Mouse (Mus musculus) embryonic facial prominence, embryonic 13.5 days (tissue): ENCODE results near the gene Lrrc34. TPM values are rescaled to one million over a fixed set of nuclear protein-coding genes. Genes with fewer than 3 reads are reported as not detected.
A peak's percentile ranks its signal among the peaks of the same experiment; 100 is the strongest.

Experiments
- ATAC-seq: fragments of 200-750 bp; cut with Nextera tagmentation; 2 replicates; pipeline ENCODE4 v1.8.0; 2017; ENCODE audit warnings: low read depth; ENCODE audit not compliant: insufficient number of reproducible peaks, insufficient read depth, low FRiP score, low TSS enrichment
- H3K27ac ChIP-seq: fragments of 300-500 bp; sonication (generic); 2 replicates; pipeline ENCODE4 v1.5.1; 2015; ENCODE audit warnings: moderate library complexity, mild to moderate bottlenecking, inconsistent platforms
- H3K27me3 ChIP-seq: fragments of 300-500 bp; sonication (generic); 2 replicates; pipeline ENCODE4 v1.6.1; 2015; ENCODE audit warnings: mild to moderate bottlenecking, inconsistent platforms
- H3K36me3 ChIP-seq: fragments of 300-500 bp; sonication (generic); 2 replicates; pipeline ENCODE4 v1.6.1; 2015; ENCODE audit warnings: mild to moderate bottlenecking, inconsistent platforms
- H3K4me1 ChIP-seq: fragments of 300-500 bp; sonication (generic); 2 replicates; pipeline ENCODE4 v1.6.1; 2015; ENCODE audit warnings: inconsistent platforms
- H3K4me2 ChIP-seq: fragments of 300-500 bp; sonication (generic); 2 replicates; pipeline ENCODE4 v1.6.1; 2015; ENCODE audit warnings: moderate library complexity, mild to moderate bottlenecking, inconsistent platforms
- H3K4me3 ChIP-seq: fragments of 300-500 bp; sonication (generic); 2 replicates; pipeline ENCODE4 v1.5.1; 2015; ENCODE audit warnings: mild to moderate bottlenecking, inconsistent platforms
- H3K9ac ChIP-seq: fragments of 300-500 bp; sonication (generic); 2 replicates; pipeline ENCODE4 v1.6.1; 2015; ENCODE audit warnings: mild to moderate bottlenecking, inconsistent platforms
- H3K9me3 ChIP-seq: fragments of 300-500 bp; sonication (generic); 2 replicates; pipeline ENCODE4 v1.6.1; 2016; ENCODE audit warnings: inconsistent platforms
- WGBS: fragments of 180-500 bp; shearing (Covaris S2); methylation state at CpG from one replicate; pipeline ENCODE4 v1.1.7; 2015; ENCODE audit warnings: mixed read lengths; 5-methylcytosine and 5-hydroxymethylcytosine counted together
- polyA plus RNA-seq: library from polyadenylated mRNA; unstranded; fragments of >200 nt; fragmentation: Nextera tagmentation; extraction: Ambion mirVana; gene quantifications from 2 replicates; pipeline ENCODE4 v1.2.1, GENCODE M21; 2015

The Lrrc34 gene
- polyA plus RNA-seq, 1 experiment from 2014 or later, result 1.3 TPM

GRCm38 (mm10) chr3:30599711-30600545, 47.7 kb downstream of the Lrrc34 start, which contains the start of gene Actrt3:
TSS of gene Actrt3 (minus strand) at chr3:30599939.
- WGBS, result under 1% methylated on average over 32 of the region's 32 CpGs
- Histone ChIP-seq H3K36me3 (peaks cover 9% of the 10 kb centered on the region), H3K4me2 (peak within 1 kb of the TSS; percentile 85), H3K9ac (peak within 1 kb of the TSS; percentile 70), H3K4me1 (peaks cover 22% of the 10 kb centered on the region), H3K27me3 (peaks cover 12% of the 10 kb centered on the region; the same call in 1 of the 2 replicates), H3K4me3 (peak within 1 kb of the TSS; percentile 88), H3K9me3 (no peaks in the 10 kb centered on the region), H3K27ac (peak within 1 kb of the TSS; percentile 64)
- ATAC-seq, result no peak

DNA sequence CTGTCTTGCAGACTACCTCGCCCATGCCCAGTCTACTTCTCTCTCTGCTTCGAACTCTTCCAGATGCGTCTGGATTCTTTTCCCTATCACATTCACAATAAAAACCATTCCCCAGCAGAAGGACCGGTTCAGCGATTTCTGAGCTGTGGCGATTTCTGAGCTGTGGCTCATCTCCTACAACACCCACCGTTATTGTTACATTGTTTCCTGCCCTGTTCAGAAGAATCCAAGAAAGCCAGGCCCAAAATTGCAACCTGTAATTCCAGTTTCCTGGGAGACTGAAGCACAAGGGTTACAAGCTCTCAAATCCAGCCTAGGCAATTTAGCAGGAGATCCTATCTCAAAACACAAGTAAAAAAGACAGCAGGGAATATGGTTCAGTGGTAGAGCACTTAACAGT, 50.4 kb downstream of the Lrrc34 start:
- Histone ChIP-seq H3K4me3 (no peak overlapping the region), H3K36me3 (no peaks in the 10 kb centered on the region), H3K9ac (no peak overlapping the region), H3K4me2 (no peak overlapping the region), H3K9me3 (no peaks in the 10 kb centered on the region), H3K4me1 (peaks cover 11% of the 10 kb centered on the region), H3K27me3 (peaks cover 12% of the 10 kb centered on the region; the same call in 1 of the 2 replicates), H3K27ac (no peak overlapping the region)
- 74% methylated on average over 7 of the region's 7 CpGs for WGBS
- ATAC-seq, result no peak

DNA sequence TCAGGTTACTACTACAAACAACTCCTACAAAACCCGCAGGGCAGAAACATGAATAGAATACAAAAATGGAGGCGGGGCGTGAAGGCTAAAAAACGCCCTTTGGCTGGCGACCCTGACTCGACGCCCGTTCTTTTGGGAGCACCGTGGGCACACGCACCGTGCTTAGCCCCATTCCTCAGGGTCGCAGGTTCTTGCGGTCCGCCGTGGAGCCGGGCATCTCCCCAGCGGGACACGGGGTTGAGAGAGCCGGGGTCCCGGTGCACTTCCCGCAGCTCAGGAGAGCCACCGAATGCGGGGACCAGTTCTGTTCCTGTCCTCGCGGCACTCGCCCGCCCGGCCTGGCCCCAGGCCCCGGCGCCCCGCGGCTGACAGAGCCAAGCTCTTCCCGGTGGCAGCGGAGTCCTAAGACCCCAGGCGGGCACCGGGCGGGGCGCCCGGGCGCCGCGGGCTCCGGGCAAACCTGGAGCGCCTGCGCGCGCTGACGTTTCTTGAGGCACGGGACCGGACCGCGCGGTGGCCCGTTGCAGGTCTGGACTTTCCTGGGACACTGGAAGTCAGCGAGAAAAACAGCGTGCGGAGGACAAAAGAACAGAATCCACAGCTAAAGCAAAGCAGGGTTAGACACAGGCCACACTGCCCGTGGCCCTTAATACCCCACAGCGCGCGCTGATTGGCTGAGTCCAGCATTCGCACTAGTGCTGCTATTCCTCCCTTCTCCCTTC, 52.4 kb downstream of the Lrrc34 start:
- H3K27me3 ChIP-seq, result peaks cover 12% of the 10 kb centered on the region; the same call in 1 of the 2 replicates
- no peaks in the 10 kb centered on the region for H3K9me3 ChIP-seq
- H3K36me3 ChIP-seq, result no peaks in the 10 kb centered on the region
- peak overlapping the region; percentile 89 for H3K9ac ChIP-seq
- 0 out of 2 replicates have a peak overlapping the region, but pooled peaks have one; percentile 7 for H3K27ac ChIP-seq
- H3K4me1 ChIP-seq, result peaks cover 11% of the 10 kb centered on the region
- peak overlapping the region; percentile 73 for H3K4me3 ChIP-seq
- H3K4me2 ChIP-seq, result peak overlapping the region; percentile 77
- ATAC-seq, result no peak
- under 1% methylated on average over 62 of the region's 62 CpGs for WGBS

- Histone ChIP-seq H3K4me2 (no peak overlapping the region), H3K4me3 (no peak overlapping the region), H3K27ac (no peak overlapping the region), H3K9ac (no peak overlapping the region), H3K27me3 (peaks cover 10% of the 10 kb centered on the region; the same call in 1 of the 2 replicates), H3K4me1 (no peaks in the 10 kb centered on the region; the same call in 1 of the 2 replicates), H3K36me3 (no peaks in the 10 kb centered on the region), H3K9me3 (no peaks in the 10 kb centered on the region)
- ATAC-seq, result no peak
- 71% methylated on average over 4 of the region's 4 CpGs for WGBS
These were observed 53.8 kb downstream of the Lrrc34 start for GRCm38 (mm10) chr3:30593719-30594485.

GRCm38 (mm10) chr3:30592418-30592853, 55.2 kb downstream of the Lrrc34 start:
- Histone ChIP-seq H3K27me3 (no peaks in the 10 kb centered on the region), H3K27ac (no peak overlapping the region), H3K4me2 (no peak overlapping the region), H3K4me1 (no peaks in the 10 kb centered on the region; the same call in 1 of the 2 replicates), H3K36me3 (no peaks in the 10 kb centered on the region), H3K4me3 (no peak overlapping the region), H3K9ac (no peak overlapping the region), H3K9me3 (no peaks in the 10 kb centered on the region)
- WGBS, result 1% methylated on average over 2 of the region's 2 CpGs
- ATAC-seq, result no peak

- Histone ChIP-seq H3K9ac (no peak overlapping the region), H3K4me3 (no peak overlapping the region), H3K9me3 (no peaks in the 10 kb centered on the region), H3K27ac (no peak overlapping the region), H3K4me2 (no peak overlapping the region), H3K27me3 (no peaks in the 10 kb centered on the region), H3K36me3 (no peaks in the 10 kb centered on the region), H3K4me1 (no peaks in the 10 kb centered on the region)
- WGBS, result 74% methylated on average over 6 of the region's 6 CpGs
- ATAC-seq, result no peak
These were observed 58.8 kb downstream of the Lrrc34 start for GRCm38 (mm10) chr3:30588865-30589264.

Other genes with a start within 250 kb of the Lrrc34 start
- 10.3 and 15.5 TPM in 2 replicates for gene Mecom, start 99.9 kb downstream of the Lrrc34 start, polyA plus RNA-seq
- 0.10 TPM in 1 of 2 replicates, not detected in the other for gene Actrt3, start 47.9 kb downstream of the Lrrc34 start, polyA plus RNA-seq
- 33.2 and 35.6 TPM in 2 replicates for gene Mynn, start 45.8 kb downstream of the Lrrc34 start, polyA plus RNA-seq
- gene Lrriq4, start 3.4 kb downstream of the Lrrc34 start, polyA plus RNA-seq, result not detected in 2 replicates
- gene Lrrc31, start 52.0 kb upstream of the Lrrc34 start, polyA plus RNA-seq, result not detected in 2 replicates
- not detected in 2 replicates for gene Samd7, start 98.4 kb upstream of the Lrrc34 start, polyA plus RNA-seq
- 91.9 and 95.2 TPM in 2 replicates for gene Sec62, start 145.0 kb upstream of the Lrrc34 start, polyA plus RNA-seq
- gene Gpr160, start 208.1 kb upstream of the Lrrc34 start, polyA plus RNA-seq, result 3.1 and 3.9 TPM in 2 replicates